Mouse (Mus musculus) T-helper 1 cell (primary cell): ENCODE data around the gene Fibcd1.

Experiments used
- in situ Hi-C: fragments of 300-600 bp; cut with MboI, MseI; formaldehyde crosslinking; loops from one replicate; pipeline ENCODE4 v1.15.1; 2025; ENCODE audit warnings: high pct_unique_total_duplicates

Fibcd1 gene

DNA sequence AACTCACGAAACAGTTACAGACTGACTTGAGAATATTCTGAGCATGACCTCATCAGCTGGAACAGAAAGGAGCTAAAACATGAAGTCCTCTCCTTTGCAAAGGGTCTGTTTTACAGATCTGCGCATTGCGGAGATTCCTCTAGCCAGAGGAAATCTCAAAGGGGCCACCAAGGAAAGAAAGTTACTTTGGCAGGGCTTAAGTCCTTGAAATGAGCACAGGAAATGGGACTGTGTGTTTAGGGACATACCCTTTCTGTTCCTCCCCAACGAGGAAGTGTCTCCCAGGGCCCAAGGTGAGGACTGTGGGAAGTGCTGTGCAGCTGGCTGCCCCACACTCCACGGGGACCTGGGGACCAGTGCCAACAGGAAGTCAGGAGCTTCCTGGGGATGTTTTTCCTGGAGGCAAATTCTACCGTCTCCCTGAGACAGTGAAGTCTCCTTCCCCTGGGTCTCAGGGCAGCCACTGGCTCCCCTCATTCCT lies 76.1 kb downstream of the Fibcd1 start:
- in situ Hi-C loops, result no loop called here

DNA sequence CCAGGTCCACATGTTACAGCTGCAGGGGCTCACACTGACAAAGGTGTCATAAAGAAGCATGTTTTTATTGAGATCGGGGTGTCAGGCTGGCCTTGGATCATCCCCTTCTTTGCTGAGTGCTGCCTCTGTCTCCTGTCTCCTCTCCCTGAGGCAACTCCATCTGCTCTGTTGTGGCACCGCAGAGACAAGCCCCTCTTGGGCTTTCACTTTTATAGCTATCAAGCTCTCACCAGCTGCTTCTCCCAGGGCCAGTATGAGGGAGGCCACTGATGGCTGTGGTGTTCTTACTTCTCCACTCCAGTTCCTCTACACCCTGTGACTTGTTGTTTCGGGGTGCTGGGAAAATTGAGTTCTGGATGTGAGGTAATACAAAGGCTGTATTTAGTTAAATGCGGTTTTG lies 76.7 kb downstream of the Fibcd1 start:
- in situ Hi-C loops, result no loop called here

DNA sequence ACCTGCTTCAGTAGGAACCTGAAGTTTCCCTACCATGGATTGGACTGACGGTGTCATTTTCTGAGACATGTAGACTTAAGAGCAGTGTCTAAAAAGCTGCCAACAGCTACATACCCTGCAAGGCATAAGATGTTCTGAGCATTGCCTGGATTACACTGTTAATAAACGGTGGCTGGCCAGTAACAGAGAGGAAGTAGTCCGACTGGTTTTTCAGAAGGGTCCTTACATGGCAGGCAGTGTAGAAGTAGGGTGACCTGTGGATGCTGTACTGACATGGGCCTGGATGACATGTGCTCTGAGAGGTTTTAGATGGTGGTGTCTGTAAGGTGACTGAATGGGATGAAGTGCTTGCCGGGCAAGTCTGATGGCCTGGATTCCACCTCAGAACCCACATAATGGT lies 78.0 kb downstream of the Fibcd1 start:
- in situ Hi-C loops, result no loop called here

DNA sequence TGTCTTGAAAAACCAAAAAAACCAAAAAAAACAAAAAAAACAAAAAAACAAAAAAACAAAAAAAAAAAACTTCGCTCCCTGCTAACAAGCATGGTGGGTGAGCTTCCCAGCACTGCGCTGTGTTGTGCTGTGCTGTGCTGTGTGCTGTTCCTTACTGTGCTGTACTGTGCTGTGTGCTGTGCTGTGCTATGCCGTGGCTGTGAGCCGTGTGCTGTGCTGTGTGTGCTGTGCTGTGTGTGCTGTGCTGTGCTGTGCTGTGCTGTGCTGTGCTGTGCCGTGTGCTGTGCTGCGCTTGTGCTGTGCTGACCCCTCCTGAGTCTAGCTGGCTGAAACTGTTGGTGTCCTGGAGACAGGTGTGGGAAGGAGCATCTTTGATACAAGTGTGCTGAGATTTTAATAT lies 78.7 kb downstream of the Fibcd1 start:
- in situ Hi-C loops, result no loop called here
